Mouse (Mus musculus): Measurements from ENCODE around the gene Atf7ip.

Atf7ip gene

DNA sequence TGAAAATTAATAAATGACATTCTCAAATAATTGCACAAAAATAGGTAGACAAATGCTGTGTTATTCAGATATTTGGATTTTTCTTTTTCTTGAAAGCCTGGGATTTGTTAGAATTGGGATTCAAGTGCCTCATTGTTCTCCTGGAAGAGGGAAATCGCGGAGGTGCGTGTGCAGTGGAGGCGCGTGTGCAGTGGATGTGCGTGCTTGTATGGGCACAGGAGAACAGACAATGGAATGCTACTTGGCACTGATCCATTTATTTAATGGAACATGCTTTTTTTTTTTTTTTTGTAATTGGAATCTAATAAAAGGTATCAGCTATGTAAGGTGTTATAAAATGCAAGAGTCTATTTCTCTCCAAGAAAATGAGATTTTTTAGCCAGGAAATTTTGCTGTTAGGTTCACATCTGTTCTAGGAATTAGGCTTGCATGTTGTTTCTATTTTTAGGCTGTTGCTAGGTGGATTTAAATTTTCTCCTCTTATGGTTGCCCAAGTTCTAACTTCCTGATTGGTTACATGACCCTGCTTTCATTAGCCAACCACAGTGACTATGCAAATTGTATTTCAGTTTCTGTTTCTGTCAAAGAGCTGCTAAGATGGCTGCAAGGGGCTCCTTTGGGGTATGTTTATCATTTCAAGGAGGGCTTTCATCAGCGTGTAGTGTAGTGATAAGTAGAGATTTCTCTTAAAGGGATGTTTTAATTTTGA, 44.8 kb downstream of the Atf7ip start:
- ATAC-seq (ENCODE audit: insufficient number of reproducible peaks, low FRiP score, low TSS enrichment) = 0 out of 2 replicates have a peak, but pooled peaks have one; percentile 53

DNA sequence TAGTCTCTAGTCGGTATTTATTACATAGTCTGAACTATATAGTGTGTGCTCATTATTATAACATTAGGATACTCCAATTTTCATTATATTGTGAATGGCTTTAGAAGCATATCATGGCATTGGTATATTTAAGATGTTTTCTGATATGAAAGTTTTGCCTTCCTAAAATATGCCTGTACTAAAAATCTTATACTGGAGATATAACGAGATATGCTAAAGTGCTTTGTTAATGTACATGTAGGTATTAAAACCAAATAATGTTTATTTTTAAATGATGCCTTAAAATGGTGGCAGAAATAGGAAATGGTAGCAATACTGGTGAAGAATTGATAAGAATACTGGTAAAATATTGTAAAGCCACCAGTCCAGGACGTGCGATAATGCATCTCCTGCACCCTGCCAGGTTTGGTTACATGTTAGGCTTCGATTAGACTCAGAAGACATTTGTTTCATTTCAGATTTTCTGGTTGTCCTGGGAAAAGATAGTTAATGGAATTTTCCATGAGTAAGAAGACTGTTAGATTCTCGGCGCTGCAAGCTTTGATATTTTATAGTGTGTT, 45.7 kb downstream of the Atf7ip start:
- ATAC-seq (ENCODE audit: insufficient number of reproducible peaks, low FRiP score, low TSS enrichment) = no peak

DNA sequence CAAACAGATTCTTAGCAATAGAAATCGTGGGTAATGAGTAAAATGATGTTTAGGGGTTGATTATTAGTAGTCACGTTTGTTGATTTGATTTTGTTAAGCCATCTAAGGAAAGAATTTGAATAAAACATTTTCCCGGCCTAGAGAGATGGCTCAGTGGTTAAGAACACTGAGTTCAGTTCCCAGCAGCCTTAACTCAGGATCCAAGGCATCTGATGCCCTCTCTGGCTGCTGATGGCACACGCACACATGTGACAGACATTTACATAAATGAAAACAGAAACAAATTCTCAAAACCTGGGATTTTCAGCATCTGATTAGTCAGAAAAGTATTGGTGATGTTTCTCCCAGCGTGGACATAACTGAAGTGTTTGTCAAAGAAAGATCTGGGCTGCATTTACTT, 47.2 kb downstream of the Atf7ip start:
- no peak for ATAC-seq (ENCODE audit: insufficient number of reproducible peaks, low FRiP score, low TSS enrichment)

DNA sequence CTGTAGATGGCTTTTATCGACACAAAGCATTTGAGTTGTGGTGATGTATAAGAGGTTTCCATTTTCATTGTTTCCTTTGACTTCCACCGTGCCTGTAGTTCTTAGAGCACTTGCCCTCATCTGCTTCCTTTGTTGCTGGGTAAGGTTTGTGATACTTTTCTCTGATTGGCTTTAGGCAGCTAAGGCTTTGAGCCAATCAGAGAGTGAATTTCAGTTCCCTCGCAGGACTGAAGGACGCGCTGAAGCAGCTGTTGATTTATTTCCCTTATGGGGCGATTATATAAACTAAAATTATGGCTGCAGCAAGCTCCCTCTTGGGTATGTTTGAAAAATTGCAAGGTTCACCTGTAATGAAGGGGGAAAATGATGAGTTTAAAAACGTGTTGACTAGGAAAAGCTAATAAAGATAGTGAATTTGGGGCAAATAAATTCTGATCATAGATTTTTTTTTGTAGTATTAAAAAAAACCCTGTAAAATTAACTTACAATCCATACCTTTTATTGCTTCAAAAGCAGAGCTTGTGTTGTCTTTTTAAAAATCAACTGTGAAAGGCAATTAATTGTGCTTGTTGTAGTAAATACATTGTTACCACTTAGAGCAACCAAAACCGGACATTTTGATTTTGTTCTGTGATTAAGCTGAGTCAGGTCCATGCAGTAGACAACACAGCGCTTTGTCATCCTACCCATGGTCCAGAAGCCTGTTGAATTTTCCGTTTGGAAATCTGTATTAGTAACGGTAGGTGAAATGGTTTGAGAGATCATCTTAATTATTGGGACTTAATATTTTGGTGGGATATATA, 48.0 kb downstream of the Atf7ip start:
- peak; percentile 49; the same call in 1 of the 2 replicates for ATAC-seq (ENCODE audit: insufficient number of reproducible peaks, low FRiP score, low TSS enrichment)

DNA sequence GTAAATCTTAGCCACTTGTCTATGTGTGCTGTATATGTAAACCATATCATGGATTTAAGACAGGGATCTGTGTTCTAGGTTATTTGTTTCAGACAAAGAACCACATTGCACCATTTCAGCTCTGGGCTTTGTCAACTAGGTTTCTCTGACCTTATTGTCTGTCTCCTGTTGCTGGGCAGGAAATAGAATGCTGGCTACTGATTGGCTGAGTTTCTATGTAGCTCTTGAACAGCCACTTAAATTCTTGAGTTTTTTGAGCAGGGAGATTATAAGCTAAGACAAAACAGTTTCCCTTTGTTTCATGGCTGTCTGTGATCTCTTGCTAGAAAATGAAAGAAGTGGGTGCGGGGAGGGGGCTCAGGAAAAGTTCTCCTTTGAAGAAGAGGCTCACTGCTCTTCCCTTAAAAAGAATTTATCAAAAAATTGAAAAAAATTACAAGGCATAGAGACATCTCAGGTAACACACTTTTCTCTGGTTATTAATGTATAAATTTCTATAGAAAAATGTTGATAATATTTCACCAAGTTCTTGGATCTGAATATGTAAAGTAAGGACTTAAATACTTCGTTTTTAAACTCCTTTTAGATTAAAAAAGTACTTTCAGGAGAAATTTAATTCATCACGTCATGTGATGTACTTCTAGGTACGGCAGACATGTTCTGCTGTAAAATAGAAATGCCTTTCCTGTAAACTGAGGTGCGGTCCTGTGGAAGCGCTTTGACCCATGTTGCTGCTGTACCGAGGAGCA, 49.0 kb downstream of the Atf7ip start:
- ATAC-seq (ENCODE audit: insufficient number of reproducible peaks, low FRiP score, low TSS enrichment) = no peak

DNA sequence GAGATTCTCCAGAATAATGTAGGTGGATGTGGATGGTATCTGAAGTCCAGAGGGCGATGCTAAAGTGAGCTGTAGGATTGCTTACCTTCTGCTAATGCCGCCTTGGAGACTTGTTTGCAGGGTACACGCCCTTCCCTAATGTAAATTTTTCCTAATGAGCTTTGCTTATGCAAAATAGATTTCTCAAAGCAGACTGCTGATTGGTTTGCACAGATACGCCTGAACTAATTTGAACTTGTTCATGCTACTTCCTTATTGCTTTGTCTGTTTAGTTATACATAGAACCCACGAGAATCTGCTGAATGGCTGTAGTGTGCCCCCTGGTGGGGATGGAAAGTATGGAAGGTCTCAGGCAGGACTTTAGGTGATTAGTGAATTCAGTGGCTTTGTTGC, 49.6 kb downstream of the Atf7ip start:
- ATAC-seq (ENCODE audit: insufficient number of reproducible peaks, low FRiP score, low TSS enrichment) = no peak

DNA sequence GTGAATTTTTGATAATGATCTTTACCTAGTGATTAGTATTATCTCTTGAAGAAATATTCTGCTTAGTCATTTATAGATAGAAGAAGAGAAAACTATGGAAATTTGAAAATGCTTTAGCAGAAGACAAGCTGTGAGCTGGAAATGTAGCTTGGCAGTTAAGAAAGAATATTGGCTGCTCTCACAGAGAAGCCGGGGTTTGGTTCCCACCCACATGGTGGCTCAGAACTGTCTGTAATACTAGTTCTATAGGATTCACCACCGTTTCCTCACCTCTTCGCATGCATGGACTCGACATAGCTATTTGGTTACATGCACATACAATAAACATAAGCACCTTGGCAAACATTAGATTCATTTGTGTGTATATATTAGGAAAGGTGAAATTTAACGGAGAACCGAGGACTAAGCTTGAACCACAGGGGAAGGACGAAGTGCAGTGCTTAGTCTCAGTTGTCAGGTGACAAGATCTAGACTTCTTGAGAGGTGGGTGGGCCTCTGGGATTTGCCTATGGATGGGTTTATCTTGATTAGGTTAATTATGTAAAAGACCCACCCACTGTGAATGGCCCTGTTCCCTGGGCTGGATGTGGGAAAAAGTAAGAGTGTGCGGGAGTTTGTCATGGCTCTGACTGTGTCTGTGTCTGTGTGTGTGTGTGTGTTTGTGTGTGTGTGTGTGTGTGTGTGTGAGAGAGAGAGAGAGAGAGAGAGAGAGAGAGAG, 52.5 kb downstream of the Atf7ip start:
- no peak for ATAC-seq (ENCODE audit: insufficient number of reproducible peaks, low FRiP score, low TSS enrichment)

DNA sequence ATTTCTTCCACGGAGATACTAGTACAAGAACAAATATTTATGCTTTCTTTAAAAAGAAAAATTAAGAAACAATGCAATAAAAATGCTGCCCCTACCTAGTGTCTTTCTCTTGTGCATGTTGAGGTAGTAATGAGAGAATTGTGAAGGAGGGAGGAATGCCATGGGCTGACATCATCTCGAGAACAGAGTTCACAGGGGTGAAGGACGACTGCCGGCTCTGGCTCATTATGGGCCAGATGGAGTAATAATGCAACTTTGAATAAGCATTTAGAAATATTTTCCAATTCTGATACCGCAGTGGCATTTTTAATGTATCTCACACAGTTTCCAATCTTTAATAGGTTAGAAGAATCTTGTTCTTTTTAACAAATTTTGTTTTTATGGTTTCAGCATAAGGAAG, 60.0 kb downstream of the Atf7ip start:
- no peak for ATAC-seq (ENCODE audit: insufficient number of reproducible peaks, low FRiP score, low TSS enrichment)

DNA sequence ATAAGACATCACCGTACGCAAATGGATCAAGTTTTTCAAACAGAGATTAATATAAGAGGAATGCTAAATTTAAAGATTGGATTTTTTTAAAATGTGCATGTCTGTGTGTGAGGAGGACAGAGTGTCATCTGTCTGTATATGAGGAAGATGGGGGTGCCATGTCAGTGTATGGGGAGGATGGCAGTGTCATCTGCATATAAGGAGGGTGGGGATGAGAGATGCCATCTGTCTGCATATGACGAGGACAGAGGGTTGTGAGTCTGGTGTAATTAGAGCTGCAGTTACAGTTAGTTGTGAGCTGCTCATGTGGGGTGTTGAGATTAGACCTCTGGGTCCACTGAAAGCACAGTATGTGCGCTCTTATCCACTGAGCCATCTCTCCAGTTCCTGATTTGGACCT, 84.8 kb downstream of the Atf7ip start:
- no peak for ATAC-seq (ENCODE audit: insufficient number of reproducible peaks, low FRiP score, low TSS enrichment)

DNA sequence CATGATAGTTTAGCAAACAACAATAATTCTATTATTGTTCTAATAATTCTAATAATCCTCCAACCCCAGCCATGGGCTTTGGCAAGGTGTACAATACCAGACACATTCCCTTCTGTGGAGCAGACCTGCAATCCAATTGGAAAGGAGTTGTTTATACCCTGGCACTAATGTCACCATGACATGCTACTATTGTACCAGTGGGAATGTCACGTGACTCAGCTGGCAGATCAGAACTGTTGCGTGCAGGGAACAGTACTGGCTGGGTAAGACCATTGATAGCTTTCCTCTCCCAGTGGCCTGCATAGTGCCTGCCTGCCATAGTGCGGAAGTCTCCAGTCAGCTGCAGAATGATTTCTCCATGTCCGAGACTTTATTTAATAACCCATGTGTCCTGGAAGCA, 88.6 kb downstream of the Atf7ip start:
- no peak for ATAC-seq (ENCODE audit: insufficient number of reproducible peaks, low FRiP score, low TSS enrichment)

DNA sequence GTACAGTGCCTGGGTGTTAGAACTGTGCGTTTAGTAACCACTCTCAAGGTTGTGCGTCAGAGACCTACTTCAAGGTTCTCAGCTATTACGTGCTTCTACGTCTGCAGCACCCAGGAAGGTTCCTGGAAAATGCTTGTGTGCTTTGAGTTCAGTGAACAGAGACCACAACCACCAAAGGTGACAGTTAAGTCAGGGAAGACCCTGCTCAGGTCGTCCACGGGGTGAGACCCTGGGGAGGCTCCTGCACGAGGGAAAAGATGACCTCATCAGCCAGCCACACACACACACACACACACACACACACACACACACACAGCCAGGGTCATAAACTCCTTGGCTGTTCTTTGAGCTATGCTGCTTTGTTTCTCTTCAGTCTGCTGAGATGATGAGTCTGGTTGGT, 96.6 kb downstream of the Atf7ip start:
- no peak for ATAC-seq (ENCODE audit: insufficient number of reproducible peaks, low FRiP score, low TSS enrichment)

DNA sequence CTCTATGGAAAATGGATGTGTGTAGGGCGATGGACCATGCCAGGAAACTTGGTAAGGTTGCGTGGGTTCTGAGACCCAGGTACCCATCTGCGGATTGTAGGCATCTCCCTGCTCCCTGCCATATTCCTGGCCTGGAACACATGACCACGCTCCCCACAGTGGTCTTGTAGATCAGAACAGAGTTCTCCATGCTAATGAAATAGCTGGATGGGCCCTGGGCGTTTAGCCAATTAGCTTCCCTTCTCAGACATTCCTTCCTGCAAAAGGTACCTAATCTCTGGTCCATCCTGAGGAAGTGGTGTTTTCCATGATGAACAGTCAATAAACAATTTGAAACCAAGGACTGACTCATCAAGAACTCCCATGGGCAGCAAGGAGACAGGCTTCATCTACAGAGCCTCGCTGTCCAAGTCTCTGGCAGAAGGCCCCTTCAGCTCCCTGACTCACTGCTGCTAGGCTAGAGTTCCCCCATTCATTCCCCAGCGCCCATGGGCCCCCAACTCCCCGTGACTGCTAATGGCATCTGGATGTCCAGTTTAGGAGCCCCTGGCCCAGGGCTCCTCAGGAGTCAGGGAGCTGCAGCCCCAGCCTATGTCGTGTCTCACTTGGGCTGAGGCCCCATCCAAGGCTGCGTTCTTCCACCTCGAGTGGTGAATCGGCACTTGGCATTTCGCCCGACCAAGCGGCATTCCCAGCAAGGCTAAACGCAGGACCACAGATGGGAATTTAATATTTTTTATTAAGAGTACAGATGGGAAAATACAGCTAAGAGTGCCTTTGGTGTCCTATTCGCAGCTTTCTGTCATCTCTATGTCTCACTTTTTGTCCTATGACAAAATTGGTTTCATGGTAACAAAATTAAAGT, 105.6 kb downstream of the Atf7ip start:
- ATAC-seq (ENCODE audit: insufficient number of reproducible peaks, low FRiP score, low TSS enrichment) = no peak

DNA sequence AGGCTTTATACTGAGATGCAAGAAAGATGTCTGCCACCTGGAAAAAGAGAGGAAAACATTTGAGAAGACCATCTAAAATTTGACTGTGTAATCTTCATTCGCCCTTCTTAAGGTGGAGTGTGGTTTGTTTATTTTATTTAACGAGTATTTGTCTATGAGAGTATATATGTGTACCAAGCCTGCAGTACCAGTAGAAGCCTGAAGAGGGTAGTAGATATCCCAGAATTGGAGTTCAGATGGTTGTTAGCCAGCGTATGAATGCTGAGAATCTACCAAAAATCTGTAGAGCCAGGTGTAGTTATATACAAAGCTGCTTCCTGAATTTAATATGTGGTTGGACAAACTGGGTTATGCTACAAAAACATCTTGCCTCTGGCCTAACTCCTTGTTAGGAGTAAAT, 106.3 kb downstream of the Atf7ip start:
- ATAC-seq (ENCODE audit: insufficient number of reproducible peaks, low FRiP score, low TSS enrichment) = no peak

DNA sequence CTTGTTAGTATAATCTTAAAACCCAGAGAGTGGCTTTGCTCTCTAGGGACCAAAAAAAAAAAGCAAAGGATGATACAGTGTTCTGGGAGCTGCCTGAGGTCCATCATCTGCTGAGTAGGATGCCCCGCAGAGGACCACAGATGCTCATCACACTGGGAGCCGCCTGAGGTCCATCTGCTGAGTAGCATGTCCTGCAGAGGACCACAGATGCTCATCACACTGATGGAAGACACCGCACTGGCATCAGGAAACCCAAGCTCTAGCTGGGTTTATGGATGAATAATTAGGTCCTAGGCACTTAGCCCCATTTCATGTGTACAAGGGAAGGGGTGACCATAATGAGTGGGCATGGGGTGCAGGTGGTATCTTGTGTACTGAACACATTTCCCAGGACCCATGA, 108.2 kb downstream of the Atf7ip start:
- ATAC-seq (ENCODE audit: insufficient number of reproducible peaks, low FRiP score, low TSS enrichment) = peak; percentile 91

DNA sequence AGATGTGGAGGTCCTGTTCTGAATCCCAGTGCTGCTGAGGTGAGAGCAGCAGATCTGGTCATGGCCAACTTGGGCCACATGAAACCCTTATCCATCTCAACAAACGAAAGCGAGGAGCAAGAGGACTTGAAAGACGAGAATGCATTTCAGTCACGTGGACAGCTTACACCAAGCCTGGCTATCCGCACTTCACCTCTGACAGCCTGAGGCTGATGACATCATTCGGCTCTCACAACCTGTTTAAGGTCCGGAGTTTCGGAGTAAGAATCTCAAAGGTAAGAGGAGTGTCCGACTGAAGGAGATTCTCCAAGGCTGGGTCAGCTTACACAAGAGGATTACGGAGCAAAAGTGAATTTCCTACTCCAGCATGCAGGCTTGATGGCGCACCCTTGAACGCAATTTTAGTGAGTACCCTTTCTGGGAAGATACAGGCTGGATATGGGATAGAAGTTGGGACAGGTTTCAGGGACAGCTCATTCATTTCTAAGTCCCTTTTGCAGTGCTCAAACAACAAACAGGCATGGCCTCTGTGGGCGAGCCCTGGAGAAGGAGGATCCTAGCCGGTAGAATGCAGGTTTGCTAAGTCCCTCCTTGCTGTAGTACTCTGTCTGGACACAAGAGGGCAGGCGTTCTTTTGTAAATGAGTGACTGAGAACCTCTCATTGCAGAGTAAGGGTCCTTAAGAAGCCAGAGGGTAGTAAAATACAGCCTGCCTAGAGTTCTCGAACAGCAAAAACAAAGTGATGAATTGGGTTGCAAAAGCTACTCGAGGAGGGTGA, 114.6 kb downstream of the Atf7ip start:
- no peak for ATAC-seq (ENCODE audit: insufficient number of reproducible peaks, low FRiP score, low TSS enrichment)

DNA sequence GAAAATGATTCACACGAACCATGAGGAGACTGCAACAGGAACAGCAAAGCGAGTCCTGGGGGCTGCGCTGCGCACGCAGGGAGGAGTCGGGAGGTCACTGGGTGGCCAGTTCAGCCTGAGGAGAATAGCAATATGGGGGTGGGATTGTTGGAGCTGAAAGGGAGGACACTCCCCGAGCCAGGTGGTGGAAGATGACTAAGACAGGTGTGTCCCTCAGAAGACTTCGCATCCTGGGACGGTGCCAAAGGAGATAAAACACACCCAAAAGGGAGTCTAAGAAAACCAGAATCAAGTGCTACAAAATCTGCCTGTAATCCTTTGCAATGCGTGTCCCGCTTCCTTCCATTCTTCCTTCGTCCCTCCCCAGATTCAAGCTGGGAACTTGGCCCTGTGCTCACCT, 119.5 kb downstream of the Atf7ip start:
- ATAC-seq (ENCODE audit: insufficient number of reproducible peaks, low FRiP score, low TSS enrichment) = no peak

DNA sequence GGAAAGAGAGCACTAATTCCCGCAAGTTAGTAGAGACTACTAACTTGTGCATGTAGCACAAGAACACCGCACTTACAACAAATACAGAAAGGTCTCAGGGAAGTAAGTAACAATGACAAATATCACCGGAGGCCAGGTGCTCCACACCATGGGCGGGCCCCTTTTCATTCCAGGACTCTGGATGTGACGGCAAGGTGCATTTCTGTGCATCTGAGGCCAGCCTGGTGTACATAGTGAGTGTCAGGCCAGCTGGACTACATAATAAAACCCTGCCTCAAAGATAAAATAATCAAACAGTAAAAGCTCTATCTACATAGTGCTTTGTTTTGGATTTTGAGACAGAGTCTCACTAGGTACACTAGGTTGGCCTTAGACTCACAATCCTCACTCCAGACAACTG, 123.7 kb downstream of the Atf7ip start:
- ATAC-seq (ENCODE audit: insufficient number of reproducible peaks, low FRiP score, low TSS enrichment) = no peak

DNA sequence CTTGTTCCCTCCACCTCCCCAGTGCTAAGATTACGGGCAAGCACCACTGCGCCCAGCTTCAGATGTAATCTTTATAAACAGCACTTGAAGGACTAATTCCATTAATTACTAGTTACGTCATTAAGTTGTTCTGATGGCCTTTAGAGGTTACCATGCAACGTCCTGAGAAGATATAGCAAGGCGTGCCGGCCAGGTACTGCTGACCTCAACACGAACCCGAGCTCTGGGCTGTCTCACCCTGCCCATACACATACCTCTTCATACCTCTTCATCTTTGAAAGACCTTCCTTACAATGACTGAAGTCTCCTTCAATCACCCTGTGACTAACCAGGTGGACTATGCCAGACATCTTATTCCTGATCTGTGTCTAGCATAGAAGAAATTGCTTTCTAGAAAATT, 125.6 kb downstream of the Atf7ip start:
- ATAC-seq (ENCODE audit: insufficient number of reproducible peaks, low FRiP score, low TSS enrichment) = no peak

All from cerebellum, adult (tissue).